Mouse (Mus musculus): ENCODE data around the gene 3110009E18Rik. TPM values are rescaled to one million over a fixed set of nuclear protein-coding genes. Genes with fewer than 3 reads are reported as not detected.
"Not testable (repeated sequence)": the region's sequence is repeated elsewhere in the genome, so short reads cannot be mapped to it uniquely, and the experiment has no call there.

The 3110009E18Rik gene
- polyA plus RNA-seq, 1 experiment from 2014 or later = 12.7 TPM

GRCm38 (mm10) chr1:120085696-120086095 is 35.3 kb upstream of the 3110009E18Rik start:
- Histone ChIP-seq H3K36me3 (no peaks in the 10 kb centered on the region), H3K4me2 (no peak overlapping the region), H3K4me3 (replicated peaks) (no peak overlapping the region), H3K27ac (no peak overlapping the region), H3K4me1 (replicated peaks) (peaks cover 15% of the 10 kb centered on the region), H3K9me3 (replicated peaks) (no peaks in the 10 kb centered on the region), H3K9ac (no peak overlapping the region), H3K27me3 (no peaks in the 10 kb centered on the region)
- ATAC-seq (ENCODE audit: low read depth) (no peak), DNase-seq (no peak)
- WGBS (ENCODE audit: insufficient replicate concordance) = 54% methylated on average over 3 of the region's 3 CpGs

- Histone ChIP-seq H3K27ac (no peak overlapping the region), H3K4me1 (replicated peaks) (peaks cover 15% of the 10 kb centered on the region), H3K4me2 (no peak overlapping the region), H3K9me3 (replicated peaks) (no peaks in the 10 kb centered on the region), H3K27me3 (no peaks in the 10 kb centered on the region), H3K36me3 (no peaks in the 10 kb centered on the region), H3K4me3 (replicated peaks) (no peak overlapping the region), H3K9ac (no peak overlapping the region)
- DNase-seq = no peak
- ATAC-seq (ENCODE audit: low read depth) = no peak
- 58% methylated on average over 13 of the region's 13 CpGs for WGBS (ENCODE audit: insufficient replicate concordance)
Observed at GRCm38 (mm10) chr1:120086644-120087043, 34.3 kb upstream of the 3110009E18Rik start.

- H3K9me3 ChIP-seq (replicated peaks) = no peaks in the 10 kb centered on the region
- H3K27me3 ChIP-seq = no peaks in the 10 kb centered on the region
- peaks cover 6% of the 10 kb centered on the region; the same call in 1 of the 2 replicates for H3K4me1 ChIP-seq (replicated peaks)
- no peak overlapping the region for H3K9ac ChIP-seq
- ATAC-seq (ENCODE audit: low read depth) (no peak), DNase-seq (no peak)
- no peak overlapping the region for H3K27ac ChIP-seq
- WGBS (ENCODE audit: insufficient replicate concordance) = 34% methylated on average over 4 of the region's 5 CpGs
- H3K4me3 ChIP-seq (replicated peaks) = no peak overlapping the region
- H3K36me3 ChIP-seq = no peaks in the 10 kb centered on the region
- H3K4me2 ChIP-seq = no peak overlapping the region
Observed at GRCm38 (mm10) chr1:120089180-120089579, 31.8 kb upstream of the 3110009E18Rik start.

GRCm38 (mm10) chr1:120090880-120091570 is 30.0 kb upstream of the 3110009E18Rik start:
- no peak for ATAC-seq (ENCODE audit: low read depth)
- H3K4me2 ChIP-seq = no peak overlapping the region
- WGBS (ENCODE audit: insufficient replicate concordance) = 71% methylated on average over 8 of the region's 8 CpGs
- no peaks in the 10 kb centered on the region for H3K27me3 ChIP-seq
- H3K4me3 ChIP-seq (replicated peaks) = no peak overlapping the region
- H3K9ac ChIP-seq = no peak overlapping the region
- DNase-seq = no peak
- H3K4me1 ChIP-seq (replicated peaks) = peaks cover 13% of the 10 kb centered on the region; the same call in 1 of the 2 replicates
- no peaks in the 10 kb centered on the region for H3K9me3 ChIP-seq (replicated peaks)
- H3K27ac ChIP-seq = no peak overlapping the region
- H3K36me3 ChIP-seq = no peaks in the 10 kb centered on the region

GRCm38 (mm10) chr1:120093482-120094134 is 27.4 kb upstream of the 3110009E18Rik start:
- not testable (repeated sequence) for H3K27me3 ChIP-seq; H3K4me2 ChIP-seq; H3K9me3 ChIP-seq (replicated peaks); H3K9ac ChIP-seq; ATAC-seq (ENCODE audit: low read depth); H3K4me3 ChIP-seq (replicated peaks); H3K36me3 ChIP-seq; H3K27ac ChIP-seq
- peaks cover 13% of the 10 kb centered on the region for H3K4me1 ChIP-seq (replicated peaks)
- DNase-seq = peak; percentile 56
- 46% methylated on average over 11 of the region's 14 CpGs for WGBS (ENCODE audit: insufficient replicate concordance)

GRCm38 (mm10) chr1:120094920-120095319 is 26.1 kb upstream of the 3110009E18Rik start:
- DNase-seq (no peak), ATAC-seq (ENCODE audit: low read depth) (peak; percentile 52)
- no peaks in the 10 kb centered on the region for H3K36me3 ChIP-seq
- no peak overlapping the region for H3K4me3 ChIP-seq (replicated peaks)
- no peak overlapping the region for H3K27ac ChIP-seq
- no peaks in the 10 kb centered on the region for H3K9me3 ChIP-seq (replicated peaks)
- H3K9ac ChIP-seq = no peak overlapping the region
- 28% methylated on average over 3 of the region's 3 CpGs for WGBS (ENCODE audit: insufficient replicate concordance)
- H3K4me2 ChIP-seq = no peak overlapping the region
- peaks cover 20% of the 10 kb centered on the region for H3K4me1 ChIP-seq (replicated peaks)
- H3K27me3 ChIP-seq = no peaks in the 10 kb centered on the region

- Histone ChIP-seq H3K4me2 (no peak overlapping the region), H3K9me3 (replicated peaks) (no peaks in the 10 kb centered on the region), H3K27me3 (no peaks in the 10 kb centered on the region), H3K27ac (no peak overlapping the region), H3K4me1 (replicated peaks) (peaks cover 26% of the 10 kb centered on the region), H3K4me3 (replicated peaks) (no peak overlapping the region), H3K36me3 (no peaks in the 10 kb centered on the region), H3K9ac (no peak overlapping the region)
- ATAC-seq (ENCODE audit: low read depth) (no peak), DNase-seq (no peak)
- WGBS (ENCODE audit: insufficient replicate concordance) = 9% methylated on average over 7 of the region's 7 CpGs
Observed at GRCm38 (mm10) chr1:120098327-120098726, 22.7 kb upstream of the 3110009E18Rik start.

GRCm38 (mm10) chr1:120099483-120099882 is 21.5 kb upstream of the 3110009E18Rik start:
- Histone ChIP-seq H3K4me1 (replicated peaks) (peaks cover 23% of the 10 kb centered on the region), H3K4me3 (replicated peaks) (no peak overlapping the region), H3K27me3 (no peaks in the 10 kb centered on the region), H3K9ac (no peak overlapping the region), H3K4me2 (no peak overlapping the region), H3K27ac (no peak overlapping the region), H3K9me3 (replicated peaks) (no peaks in the 10 kb centered on the region), H3K36me3 (no peaks in the 10 kb centered on the region)
- no peak for DNase-seq
- 36% methylated on average over 6 of the region's 6 CpGs for WGBS (ENCODE audit: insufficient replicate concordance)
- no peak for ATAC-seq (ENCODE audit: low read depth)

- WGBS (ENCODE audit: insufficient replicate concordance) = 64% methylated on average over 8 of the region's 8 CpGs
- Histone ChIP-seq H3K36me3 (no peaks in the 10 kb centered on the region), H3K9me3 (replicated peaks) (no peaks in the 10 kb centered on the region), H3K4me2 (no peak overlapping the region), H3K27me3 (no peaks in the 10 kb centered on the region), H3K9ac (no peak overlapping the region), H3K4me1 (replicated peaks) (peaks cover 15% of the 10 kb centered on the region; the same call in 1 of the 2 replicates), H3K27ac (no peak overlapping the region), H3K4me3 (replicated peaks) (no peak overlapping the region)
- DNase-seq (no peak), ATAC-seq (ENCODE audit: low read depth) (no peak)
Observed at GRCm38 (mm10) chr1:120100456-120101226, 20.3 kb upstream of the 3110009E18Rik start.

- Histone ChIP-seq H3K4me1 (replicated peaks) (peaks cover 15% of the 10 kb centered on the region; the same call in 1 of the 2 replicates), H3K27me3 (no peaks in the 10 kb centered on the region), H3K4me2 (no peak overlapping the region), H3K36me3 (no peaks in the 10 kb centered on the region), H3K9me3 (replicated peaks) (no peaks in the 10 kb centered on the region), H3K4me3 (replicated peaks) (no peak overlapping the region), H3K9ac (no peak overlapping the region), H3K27ac (no peak overlapping the region)
- WGBS (ENCODE audit: insufficient replicate concordance) = 50% methylated on average over 3 of the region's 3 CpGs
- DNase-seq (no peak), ATAC-seq (ENCODE audit: low read depth) (no peak)
Observed at GRCm38 (mm10) chr1:120101227-120101609, 19.8 kb upstream of the 3110009E18Rik start.

- DNase-seq (no peak), ATAC-seq (ENCODE audit: low read depth) (no peak)
- H3K27ac ChIP-seq = no peak overlapping the region
- peaks cover 2% of the 10 kb centered on the region; the same call in 1 of the 2 replicates for H3K4me1 ChIP-seq (replicated peaks)
- H3K27me3 ChIP-seq = no peaks in the 10 kb centered on the region
- WGBS (ENCODE audit: insufficient replicate concordance) = 70% methylated on average over 5 of the region's 5 CpGs
- H3K9me3 ChIP-seq (replicated peaks) = no peaks in the 10 kb centered on the region
- no peak overlapping the region for H3K4me3 ChIP-seq (replicated peaks)
- H3K9ac ChIP-seq = no peak overlapping the region
- no peak overlapping the region for H3K4me2 ChIP-seq
- H3K36me3 ChIP-seq = no peaks in the 10 kb centered on the region
Observed at GRCm38 (mm10) chr1:120105556-120105959, 15.4 kb upstream of the 3110009E18Rik start.

Measured in liver, embryonic 13.5 days (tissue).